Mouse (Mus musculus) heart, adult 11 months (tissue): Measurements from ENCODE around the gene Mcemp1.

Experiments
- DNase-seq: peaks from one replicate; pipeline ENCODE4 v3.0.0; 2022

Mcemp1 gene

GRCm38 (mm10) chr8:3674671-3675070 is 9.1 kb downstream of the Mcemp1 start:
- peak; percentile 55 for DNase-seq

GRCm38 (mm10) chr8:3676131-3676992 is 10.8 kb downstream of the Mcemp1 start, which contains the start of gene Trappc5:
Gene Trappc5, plus strand, starts transcription at chr8:3676299.
- DNase-seq, result peak; percentile 99

GRCm38 (mm10) chr8:3676993-3677579 is 11.5 kb downstream of the Mcemp1 start:
- DNase-seq, result peak; percentile 93

- DNase-seq, result peak; percentile 89
These were observed 13.3 kb downstream of the Mcemp1 start for GRCm38 (mm10) chr8:3678831-3679230.

- no peak for DNase-seq
These were observed 13.7 kb downstream of the Mcemp1 start for GRCm38 (mm10) chr8:3679236-3679635.

- DNase-seq, result peak; percentile 87
These were observed 14.1 kb downstream of the Mcemp1 start for GRCm38 (mm10) chr8:3679656-3680055.

- peak; percentile 87 for DNase-seq
These were observed 16.9 kb downstream of the Mcemp1 start for GRCm38 (mm10) chr8:3682435-3682834.

- DNase-seq, result peak; percentile 90
These were observed 18.0 kb downstream of the Mcemp1 start for GRCm38 (mm10) chr8:3683408-3684176.

GRCm38 (mm10) chr8:3684530-3684929 is 19.0 kb downstream of the Mcemp1 start:
- peak; percentile 75 for DNase-seq

- DNase-seq, result peak; percentile 86
These were observed 19.9 kb downstream of the Mcemp1 start for GRCm38 (mm10) chr8:3685422-3685821.

- peak; percentile 66 for DNase-seq
These were observed 22.0 kb downstream of the Mcemp1 start for GRCm38 (mm10) chr8:3687537-3687936.

GRCm38 (mm10) chr8:3690774-3691173 is 25.2 kb downstream of the Mcemp1 start:
- DNase-seq, result peak; percentile 46

GRCm38 (mm10) chr8:3694121-3694520 is 28.6 kb downstream of the Mcemp1 start, which contains the start of gene Fcer2a:
Gene Fcer2a, minus strand, starts transcription at chr8:3694175.
- peak; percentile 80 for DNase-seq

GRCm38 (mm10) chr8:3701491-3701890 is 35.9 kb downstream of the Mcemp1 start:
- peak; percentile 66 for DNase-seq

GRCm38 (mm10) chr8:3705711-3706110 is 40.2 kb downstream of the Mcemp1 start:
- peak; percentile 76 for DNase-seq

GRCm38 (mm10) chr8:3707611-3708010 is 42.1 kb downstream of the Mcemp1 start:
- peak; percentile 78 for DNase-seq

GRCm38 (mm10) chr8:3710312-3710711 is 44.8 kb downstream of the Mcemp1 start:
- DNase-seq, result peak; percentile 61

GRCm38 (mm10) chr8:3711646-3712045 is 46.1 kb downstream of the Mcemp1 start:
- DNase-seq, result peak; percentile 89

- peak; percentile 96 for DNase-seq
These were observed 51.9 kb downstream of the Mcemp1 start for GRCm38 (mm10) chr8:3717321-3717954.

GRCm38 (mm10) chr8:3718559-3718958 is 53.0 kb downstream of the Mcemp1 start:
- peak; percentile 97 for DNase-seq
